Mouse (Mus musculus) kidney, adult 18-20 months (tissue): Measurements from ENCODE around the gene Arhgdib.
"Not testable (repeated sequence)": the region's sequence is repeated elsewhere in the genome, so short reads cannot be mapped to it uniquely, and the experiment has no call there.

Experiments
- DNase-seq: peaks from one replicate; pipeline ENCODE4 v3.0.0; 2021

Gene Arhgdib

DNA sequence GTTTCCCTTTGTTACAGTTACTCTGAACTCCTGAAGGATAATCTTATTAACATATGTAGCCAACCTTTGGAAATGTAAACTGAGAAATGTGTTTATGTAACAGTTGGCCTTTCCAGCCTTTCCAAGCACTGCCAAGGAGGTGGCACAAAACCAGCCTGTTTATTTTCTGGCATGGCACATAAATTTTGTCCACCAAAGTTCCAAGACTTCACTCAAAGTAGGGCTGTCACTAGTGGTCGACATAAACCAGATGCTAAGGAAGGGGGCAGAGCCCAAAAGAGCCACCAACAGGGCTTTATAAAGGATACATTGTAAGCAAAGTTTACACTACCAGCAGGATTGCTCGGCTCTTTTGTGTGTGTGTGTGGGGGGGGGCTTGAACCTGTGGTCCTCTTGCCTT lies 23.8 kb downstream of the Arhgdib start:
- DNase-seq = no peak

DNA sequence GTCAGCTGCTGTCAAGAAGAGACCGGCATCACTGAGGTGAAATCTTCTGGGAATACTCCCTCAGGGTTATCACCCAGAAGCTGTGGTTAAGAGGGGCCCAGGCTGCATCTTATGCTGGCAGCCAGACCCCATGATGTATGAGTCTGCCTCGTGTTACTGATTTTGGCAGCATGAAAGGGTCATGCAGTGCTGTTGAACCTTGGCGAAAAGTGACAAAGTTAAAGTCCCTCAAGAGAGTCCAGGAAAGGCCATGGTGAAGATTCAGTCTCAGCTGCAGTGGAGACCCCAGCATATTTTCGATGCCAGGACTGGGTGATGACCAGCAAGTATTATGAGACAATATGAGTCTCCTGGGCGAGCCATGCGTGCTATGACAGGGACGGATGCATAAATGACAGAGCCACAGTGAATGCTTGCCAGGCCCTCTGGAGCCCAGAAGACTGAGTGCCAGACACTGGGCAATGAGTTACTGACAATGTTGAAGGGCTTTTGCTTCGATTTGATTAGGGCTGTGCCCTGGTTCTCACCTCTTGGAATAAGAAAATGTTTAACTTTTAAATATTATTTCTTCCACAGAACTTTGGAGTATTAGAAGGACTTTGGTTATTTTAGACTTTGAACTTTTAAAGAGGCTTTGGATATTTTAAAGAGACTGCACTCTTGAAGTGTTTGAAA lies 25.8 kb downstream of the Arhgdib start:
- no peak for DNase-seq

DNA sequence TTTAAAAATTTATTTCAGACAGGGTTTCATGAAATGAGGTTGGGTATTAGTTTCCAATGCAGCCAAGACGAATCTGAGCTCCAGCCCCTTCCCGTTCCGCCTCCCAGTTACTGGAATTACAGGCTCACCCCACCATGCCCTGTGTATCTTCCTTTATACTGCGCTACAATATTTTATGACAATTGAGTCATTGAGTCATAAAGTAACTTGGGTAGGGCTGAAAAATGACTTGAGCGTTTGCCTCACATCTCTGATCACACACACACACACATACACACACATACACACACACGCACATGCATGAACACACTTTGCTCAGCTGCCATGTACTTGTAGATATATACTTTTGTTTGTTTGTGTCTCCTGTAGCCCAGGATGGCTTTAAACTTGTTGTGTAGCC lies 27.5 kb downstream of the Arhgdib start:
- DNase-seq = no peak

DNA sequence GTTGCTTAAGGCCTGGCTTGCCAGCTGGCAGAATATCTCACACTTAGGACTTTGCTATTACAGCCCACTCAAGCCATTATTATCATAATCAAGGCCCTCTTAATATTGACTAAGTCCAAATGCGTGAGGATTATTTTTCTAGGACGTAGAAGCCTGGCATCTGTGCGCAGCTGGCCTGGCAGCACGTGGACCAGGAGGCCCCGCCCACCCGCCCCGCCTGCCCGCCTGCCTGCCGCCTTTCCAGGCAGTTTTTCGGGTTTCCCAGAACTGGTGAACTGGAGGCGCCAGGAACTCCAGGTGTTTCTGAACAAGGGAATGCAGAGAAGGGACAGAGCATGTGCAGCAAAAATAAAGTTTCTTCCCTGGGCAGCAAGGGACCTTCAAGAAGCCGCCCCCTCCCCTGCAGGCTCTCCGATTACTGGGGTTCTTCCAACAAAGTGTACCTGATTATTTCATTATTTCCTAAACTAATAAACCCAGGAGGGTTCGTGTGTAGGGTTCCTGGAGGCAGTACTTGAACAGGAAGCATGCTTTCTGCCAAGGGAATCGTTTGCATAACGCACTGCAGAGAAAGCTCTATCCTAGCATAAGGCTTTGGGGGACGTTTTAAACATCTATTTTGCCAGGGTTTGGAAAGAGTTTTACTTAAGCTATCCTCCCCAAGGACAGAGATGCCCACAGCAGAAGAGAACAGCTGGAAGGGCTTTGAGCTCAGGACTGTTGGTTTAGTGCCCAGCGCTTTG lies 28.1 kb downstream of the Arhgdib start:
- DNase-seq = peak; percentile 58

DNA sequence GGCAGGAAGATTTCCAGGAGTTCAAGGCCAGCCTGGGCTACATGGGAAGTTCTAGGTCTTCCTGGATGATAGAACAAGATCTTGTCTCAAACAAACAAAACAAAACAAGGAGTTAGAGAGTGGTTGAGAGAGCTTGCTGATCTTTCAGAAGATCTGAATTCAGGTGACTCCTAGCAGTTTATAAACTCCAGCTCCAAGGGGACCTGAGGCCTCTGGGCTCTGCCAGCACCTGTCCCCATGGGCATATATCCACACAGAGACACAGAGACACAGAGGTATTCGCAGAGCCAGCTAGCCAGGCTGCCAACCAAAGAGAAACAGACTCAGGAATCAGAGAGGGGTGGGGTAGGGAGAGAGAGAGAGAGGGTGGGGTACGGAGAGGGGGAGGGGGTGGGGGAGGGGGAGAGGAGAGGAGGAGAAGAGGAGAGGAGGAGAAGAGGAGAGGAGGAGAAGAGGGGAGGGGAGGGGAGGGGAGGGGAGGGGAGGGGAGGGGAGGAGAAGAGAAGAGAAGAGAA lies 28.9 kb downstream of the Arhgdib start:
- DNase-seq = no peak

DNA sequence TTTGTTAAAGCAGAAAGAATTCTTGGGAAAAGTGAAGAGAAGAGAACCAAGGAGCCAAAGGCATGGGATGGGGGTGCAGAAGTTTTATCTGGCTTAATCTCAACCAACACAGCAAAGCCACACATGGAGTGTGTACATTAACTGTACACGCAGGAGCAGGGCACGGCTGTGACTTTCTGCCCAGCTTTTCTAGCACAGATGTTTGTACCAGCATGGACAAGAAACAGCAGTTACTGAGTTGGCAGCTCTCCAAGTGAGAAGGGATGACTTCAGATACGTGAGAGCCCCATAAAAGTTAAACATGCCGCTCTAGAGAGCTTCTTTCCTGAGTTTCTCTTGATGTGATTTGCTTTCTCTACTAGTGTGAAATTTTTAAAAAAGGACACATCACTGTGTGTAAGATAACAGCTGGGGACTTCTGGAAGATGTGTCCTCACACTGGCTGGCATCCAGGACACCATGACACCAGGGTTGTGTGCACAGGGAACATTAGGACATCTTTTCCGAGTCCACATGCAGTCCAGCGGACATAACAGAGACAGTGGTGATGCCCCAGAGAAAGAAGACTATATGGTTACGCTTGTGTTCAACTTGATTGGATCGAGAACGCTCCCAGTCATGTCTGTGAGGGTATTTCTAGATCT lies 31.3 kb downstream of the Arhgdib start:
- no peak for DNase-seq

DNA sequence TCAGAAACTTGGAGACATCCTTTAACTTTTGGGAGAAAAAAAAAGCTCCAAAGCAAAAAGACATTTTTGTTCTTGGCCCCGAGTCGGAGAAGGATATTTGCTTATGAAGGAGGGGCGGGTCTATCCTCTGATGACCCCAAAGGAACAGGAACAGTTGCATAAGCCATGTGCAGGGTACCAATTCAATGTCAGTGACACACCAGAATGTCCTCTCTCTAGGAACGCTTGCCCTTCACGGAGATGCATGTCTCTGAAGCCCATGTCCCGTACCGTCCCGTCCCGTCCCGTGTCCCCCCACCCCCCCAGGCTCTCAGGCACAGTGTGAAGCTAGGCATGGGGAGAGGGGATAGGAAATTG lies 34.8 kb downstream of the Arhgdib start:
- no peak for DNase-seq

DNA sequence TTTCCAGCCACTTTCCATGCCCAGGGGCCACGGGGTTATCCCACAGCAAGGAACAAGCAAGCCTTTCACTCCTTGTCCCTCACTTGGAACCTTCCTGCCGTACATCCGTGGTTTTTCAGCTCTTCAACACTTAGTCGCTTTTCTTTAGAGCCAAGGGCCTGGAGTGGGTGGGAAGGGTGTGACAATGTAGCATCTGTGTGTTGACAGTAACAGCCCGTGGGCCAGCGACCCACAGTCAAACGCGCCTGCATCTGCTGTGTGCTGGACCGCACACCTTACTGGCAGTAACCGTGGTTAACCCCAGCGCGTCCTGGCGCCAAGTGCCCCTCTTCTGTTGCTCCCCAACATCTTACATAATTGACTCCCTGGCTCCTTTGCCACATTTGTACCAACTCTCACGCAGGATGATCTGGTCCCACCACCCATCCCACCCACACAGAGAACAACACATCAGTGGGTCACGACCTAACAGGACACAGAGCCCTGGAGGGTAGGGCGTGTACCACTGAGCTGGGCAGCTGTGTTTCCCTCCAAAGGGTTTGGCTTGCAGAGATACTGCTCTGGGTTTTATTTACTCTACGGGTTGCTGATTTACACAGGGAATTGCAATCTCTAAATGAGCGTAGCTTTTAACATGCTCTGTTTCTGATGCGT lies 35.3 kb downstream of the Arhgdib start:
- no peak for DNase-seq

DNA sequence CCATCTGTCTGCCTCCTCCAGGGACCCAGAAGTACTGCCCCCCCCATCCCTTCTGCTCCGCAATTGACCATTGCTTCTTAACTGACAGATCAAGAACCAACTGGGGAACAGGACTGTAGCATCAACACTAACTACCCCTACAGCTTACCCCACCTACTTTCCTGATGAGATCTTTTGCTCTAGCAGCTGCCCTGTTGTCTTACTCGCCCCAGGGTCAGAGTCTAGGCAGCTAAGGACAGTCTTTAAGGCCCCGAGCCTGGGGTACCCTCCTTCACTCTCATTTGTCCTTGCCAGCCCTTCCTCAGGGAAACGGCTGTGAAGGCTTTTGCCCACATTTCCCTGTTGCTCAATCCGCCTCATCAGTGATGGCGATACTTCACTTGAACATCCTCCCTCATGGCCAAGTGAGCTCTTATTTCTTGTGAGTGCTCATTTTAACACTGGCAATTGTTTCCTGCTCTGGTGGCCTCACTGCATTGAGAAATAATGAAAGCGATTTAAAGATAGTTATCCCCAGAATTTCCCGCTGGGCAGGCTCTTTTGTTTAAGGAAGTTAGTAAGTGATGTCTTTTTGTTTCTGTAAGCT lies 37.7 kb downstream of the Arhgdib start:
- DNase-seq = no peak

DNA sequence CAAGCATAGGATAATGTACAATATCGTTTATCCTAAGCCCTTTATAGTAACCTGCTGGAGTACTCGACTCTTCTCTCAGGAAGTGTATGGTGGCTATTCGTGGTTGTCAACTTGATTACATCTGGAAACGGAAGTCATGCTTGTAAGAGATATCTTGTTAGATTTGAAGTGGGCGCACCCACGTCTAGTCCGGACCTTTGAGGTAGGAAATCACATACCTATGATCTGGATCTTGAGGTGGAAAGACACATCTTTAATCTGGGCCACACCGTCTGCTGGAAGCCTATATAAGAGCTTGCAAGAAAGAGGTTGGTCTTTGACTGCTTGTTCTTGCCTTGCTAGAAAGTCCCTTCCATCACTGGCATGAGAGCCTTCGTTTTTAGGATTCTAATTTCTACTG lies 39.2 kb downstream of the Arhgdib start:
- DNase-seq = no peak

DNA sequence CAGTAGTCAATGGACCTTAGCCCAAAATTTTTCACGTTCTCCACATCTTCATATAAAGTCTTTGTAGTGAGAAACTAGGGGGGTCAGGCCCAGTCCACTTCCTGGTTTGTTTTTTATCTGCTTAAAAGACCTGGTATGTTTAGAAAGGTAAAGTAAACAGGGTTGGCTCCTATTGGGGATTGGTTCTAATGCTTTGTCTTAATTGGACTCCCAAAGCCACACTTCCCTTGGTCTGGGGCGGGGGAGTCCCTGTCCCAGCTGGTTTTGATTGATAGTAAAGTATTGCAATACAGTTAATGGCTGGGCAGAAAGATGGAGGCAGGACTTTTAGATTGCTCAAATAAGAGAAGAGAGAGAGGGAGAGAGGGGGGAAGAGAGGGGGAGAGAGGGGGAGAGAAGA lies 40.7 kb downstream of the Arhgdib start:
- no peak for DNase-seq

DNA sequence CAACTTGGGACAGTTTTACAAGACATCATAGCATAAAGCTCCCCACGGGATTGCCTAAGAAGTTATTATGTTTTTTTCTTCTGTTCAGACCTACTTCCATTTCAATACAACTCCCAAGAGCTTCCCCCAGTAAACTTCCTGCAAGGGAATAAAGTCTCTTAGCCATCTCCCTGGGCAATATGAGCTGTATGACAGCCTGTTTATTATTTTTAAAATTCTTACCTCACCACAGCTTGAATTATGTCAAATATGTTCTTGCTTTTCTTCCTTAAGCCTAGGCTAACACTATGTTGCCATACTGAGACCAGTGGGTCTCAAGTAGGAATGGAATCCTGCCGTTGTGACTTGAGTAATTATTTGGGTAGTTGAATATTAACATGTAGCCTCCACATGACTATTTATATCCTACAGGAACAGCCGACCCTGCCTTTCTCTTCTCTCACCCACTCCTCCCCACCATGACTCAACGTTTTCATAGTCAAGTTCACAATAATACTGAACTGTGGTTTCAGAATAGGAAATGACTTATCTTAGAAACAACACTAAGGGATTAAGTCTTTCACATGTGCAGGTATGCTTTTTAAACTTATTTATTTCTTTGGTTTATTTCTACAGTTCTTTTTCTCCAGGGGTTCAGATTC lies 41.2 kb downstream of the Arhgdib start:
- no peak for DNase-seq

DNA sequence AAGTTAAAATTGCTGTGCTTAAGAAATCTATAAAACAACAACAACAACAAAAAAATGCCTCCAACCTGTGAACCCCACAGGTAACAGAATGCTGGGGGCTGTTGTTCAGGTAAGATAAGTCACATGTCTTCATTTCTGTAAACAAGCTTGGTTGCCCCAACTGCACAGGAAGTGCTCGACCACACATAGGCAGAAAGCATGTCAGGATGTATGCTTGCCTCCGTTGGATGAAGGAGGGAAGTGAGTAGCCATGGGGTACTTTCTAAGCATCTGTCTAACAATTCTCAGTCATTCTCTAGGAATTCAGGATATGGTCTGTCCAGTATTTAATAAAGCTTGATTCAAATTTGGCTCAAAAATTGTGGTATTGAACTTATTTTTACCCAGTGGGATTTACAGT lies 42.7 kb downstream of the Arhgdib start:
- no peak for DNase-seq

DNA sequence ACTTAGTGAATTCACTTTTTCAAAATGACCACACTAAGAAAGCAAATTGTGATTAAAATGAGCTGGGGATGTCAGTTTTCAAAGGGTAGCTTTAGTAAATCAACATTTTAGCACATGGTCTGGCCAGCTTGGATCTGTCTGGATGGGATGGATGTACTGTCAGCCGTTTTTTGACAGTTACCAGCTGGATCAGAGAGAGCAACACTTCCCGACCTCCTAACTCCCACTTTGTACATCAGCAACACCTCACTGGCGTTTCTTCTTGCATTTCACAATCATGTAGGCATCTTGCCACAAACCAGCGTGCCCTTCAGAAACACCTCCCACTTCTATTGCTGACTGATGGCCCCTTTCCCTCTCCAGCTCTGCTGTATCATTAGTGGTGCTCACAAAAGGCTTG lies 43.5 kb downstream of the Arhgdib start:
- no peak for DNase-seq

DNA sequence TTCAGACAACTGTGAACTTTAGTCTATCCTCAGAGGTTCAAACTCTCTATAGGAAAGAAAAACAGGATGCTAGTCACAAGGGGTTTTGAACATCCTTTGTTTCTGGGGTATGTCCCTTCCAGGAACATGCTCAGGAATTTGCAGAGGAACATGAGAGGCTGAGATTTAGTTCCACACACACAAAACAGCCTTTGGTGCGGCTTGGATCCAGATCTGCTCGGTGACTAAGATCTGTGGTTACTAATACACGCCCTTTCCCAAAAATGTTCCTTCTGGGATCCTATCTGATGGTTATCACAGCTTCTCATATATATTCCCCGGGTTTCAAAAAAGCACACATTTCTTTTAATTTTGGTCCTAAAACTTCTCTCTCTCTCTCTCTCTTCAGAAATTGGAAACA lies 43.9 kb downstream of the Arhgdib start:
- DNase-seq = no peak

DNA sequence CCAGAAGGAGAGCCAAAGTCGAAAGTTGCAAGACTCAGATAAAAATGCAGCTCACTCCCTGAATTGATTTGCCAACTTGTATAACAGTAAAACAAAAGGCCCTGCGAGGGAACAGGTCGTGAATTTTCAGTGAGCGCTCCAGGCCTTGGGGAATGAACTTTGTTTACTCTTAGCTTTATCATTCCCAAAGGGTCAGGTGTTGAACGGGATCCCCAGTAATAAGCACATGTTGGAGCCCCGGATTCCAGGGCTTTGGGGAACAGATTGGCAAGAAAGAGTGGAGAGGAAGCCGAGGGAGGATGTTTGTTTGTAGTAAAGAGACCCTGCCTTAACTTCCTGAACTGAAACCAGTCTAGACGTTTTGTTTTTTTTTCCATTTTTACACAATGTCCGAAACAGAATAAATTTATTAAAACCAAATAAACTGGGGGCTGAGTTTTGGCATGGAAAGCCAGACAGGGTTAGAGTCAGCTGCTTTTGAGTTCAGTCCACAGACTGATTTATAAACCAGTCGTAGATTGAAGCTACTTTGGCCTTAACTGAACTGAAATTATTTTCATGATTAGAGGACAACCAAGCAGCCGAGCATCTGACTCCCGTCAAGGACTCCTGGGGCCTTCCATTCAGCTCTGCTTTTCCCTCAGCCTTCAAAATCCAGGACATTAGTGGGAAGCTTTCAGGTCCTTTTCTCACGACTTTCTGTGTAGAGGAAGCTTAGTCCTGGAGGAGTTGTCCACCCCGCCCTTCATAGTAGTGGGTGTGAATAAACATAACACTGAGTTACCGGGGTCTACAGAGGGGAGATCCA lies 47.0 kb downstream of the Arhgdib start:
- no peak for DNase-seq

DNA sequence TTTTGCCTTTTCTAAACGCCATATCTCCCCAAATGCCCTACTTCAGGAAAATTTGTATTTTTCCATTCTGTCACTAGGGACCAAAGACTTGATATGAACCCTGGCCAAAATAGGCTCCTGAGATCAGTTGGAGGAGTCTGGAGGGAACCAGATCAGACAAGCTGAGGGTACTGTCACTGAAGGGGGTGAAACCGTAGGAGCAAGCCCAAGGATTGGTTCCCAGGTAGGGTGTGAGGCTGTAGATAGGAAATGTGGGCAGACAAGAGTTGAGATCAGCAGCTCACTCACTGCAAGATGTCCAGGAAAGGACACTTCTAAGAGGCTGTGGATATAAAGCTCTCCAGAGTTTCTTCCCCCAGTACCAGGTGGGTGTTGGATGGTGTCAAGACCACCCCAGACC lies 49.7 kb downstream of the Arhgdib start:
- no peak for DNase-seq

DNA sequence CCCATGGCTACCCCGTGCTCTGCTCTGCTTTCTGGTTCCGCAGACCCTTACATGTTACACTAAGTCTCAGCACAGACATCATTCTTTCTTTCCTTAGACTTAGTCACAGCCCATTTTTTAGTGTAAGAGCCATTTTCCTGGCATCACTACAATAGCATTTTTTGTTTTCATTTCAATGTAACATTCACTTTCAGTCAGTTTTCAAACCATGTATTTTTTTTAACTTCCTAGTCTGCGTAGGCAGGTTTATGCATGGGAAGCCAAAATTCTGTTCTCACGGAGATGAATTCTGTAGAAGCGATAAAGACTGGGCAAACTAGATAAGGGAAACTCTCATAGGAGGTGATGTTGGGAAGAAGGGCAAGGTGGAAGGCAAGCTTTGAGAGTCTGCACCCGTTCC lies 52.1 kb downstream of the Arhgdib start:
- DNase-seq = no peak

DNA sequence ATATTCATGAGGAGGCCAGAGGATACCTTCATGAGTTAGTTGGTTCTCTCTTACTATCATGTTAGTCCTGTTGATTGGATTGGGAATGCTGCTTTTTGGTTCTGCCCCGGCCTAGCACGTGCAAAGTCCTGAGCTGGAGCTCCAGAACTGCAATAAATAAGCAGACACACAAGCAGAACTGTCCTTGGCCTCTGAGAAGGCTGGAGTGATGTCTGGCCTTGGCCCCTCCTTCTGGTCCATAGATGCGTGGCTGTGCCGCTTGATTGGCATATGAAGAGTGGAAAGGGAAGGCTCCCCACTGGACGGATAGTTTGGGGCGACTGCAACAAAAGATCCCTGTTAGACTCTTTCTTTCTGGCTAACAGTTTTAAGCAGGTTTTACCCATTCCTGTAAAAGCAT lies 52.6 kb downstream of the Arhgdib start:
- DNase-seq = no peak

DNA sequence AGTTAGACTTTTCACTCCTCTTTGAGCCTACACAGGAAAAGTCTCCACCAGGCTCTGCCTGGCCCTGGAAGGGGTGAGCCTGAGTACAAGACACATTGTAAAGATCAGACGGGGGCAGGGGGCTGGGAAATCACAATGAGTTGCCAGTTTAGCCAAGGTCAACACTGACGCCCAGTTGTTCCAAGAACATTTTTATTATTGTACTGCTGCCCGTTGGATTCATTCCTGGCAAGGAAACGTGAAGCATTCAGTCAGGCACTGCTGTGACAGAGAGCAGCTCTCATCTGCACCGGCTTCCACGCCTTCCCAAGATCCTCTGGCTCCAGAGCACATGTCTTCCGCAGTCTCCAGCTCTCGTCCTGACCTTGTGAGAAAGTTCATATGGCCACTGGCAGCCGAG lies 53.8 kb downstream of the Arhgdib start:
- DNase-seq = peak; percentile 38

DNA sequence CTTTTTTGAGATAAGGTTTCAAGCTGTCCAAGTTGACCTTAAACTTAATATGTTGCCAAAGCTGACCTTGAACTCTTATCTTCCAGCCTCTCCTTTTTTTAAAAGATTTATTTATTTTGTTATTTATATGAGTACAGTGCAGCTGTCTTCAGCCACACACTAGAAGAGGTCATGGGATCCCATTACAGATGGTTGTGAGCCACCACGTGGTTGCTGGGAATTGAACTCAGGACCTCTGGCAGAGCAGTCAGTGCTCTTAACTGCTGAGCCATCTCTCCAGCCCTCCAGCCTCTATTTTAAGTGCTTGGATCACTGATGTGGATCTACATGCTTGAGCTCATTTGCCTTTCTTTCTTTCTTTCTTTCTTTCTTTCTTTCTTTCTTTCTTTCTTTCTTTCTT lies 56.9 kb downstream of the Arhgdib start:
- DNase-seq = not testable (repeated sequence)

DNA sequence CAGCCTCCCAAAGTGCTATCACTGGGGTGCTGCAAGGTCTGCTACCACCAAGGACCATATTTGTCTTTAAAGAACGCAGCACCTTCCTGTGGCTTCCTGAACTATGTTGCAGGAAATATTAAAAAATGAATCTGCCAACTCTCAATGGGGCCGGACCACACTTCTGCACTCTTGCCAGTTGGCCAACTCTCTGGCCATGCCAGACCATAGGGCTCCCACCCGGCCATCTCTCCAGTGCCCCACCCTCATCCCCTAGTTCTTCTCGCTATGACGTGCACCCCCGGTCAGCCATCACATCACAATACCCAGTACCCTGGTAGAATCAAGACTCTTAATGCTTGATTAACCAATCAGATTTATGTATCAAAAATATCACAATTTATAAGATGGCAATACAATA lies 57.7 kb downstream of the Arhgdib start:
- no peak for DNase-seq
